Comparison of ENCODE assay signal across 11 mouse cellular contexts in the genomic region with DNA sequence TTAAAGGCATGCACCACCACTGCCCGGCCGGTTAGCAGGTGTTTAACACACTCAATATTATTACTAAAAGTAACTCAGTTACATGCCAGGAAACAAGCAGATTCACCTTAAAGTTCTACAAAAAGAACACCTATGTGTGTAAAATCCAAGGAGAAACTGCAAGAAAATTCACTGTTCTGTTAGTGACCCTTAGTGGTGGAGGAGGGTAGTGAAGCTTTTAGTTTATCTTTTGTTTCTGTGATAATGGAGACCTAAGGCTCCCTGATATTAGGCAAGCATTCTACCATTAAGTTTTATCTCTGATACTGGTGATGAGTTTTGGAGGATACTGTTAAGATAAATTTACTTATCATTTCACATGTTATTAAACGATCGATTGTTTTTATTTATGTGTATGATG. TPM values are rescaled to one million over a fixed set of nuclear protein-coding genes. Genes with fewer than 3 reads are reported as not detected.
DNase-seq lines count a peak whose midpoint lies in the region; ATAC-seq and TF ChIP-seq lines count a peak whose summit lies in the region.
"Had no signal": no experiment of that assay in that cellular context is flagged by ENCODE, and none has a peak within 500 bp of the region (broad histone marks: within the 10 kb centered on the region; RNA-seq: fewer than 3 reads in every experiment).

No protein-coding gene starts in this region.

- H3K9ac ChIP-seq in forebrain, postnatal 0 days, result no peak overlapping the region
- H3K9ac ChIP-seq in forebrain, embryonic 16.5 days (replicated peaks; ENCODE audit: low read depth, low read length), result no peak overlapping the region
- H3K9ac ChIP-seq in MEL (ENCODE audit: control insufficient read depth, low read depth, low read length, poor library complexity, severe bottlenecking), result no peak overlapping the region
- H3K9ac ChIP-seq: forebrain, embryonic 13.5 days had no signal

- no peak for ATAC-seq in forebrain, postnatal 0 days
- no peak for ATAC-seq in forebrain, embryonic 16.5 days
- peak; percentile 81 for ATAC-seq in megakaryocyte progenitor cell, adult 5-6 weeks (replicated peaks; ENCODE audit: poor library complexity)
- ATAC-seq: forebrain, embryonic 13.5 days had no signal

- peak; percentile 47 for TF ChIP-seq RAD21 in MEL (IDR thresholded peaks at IDR 0.05; ENCODE audit: low read depth, low read length)

- H3K4me1 ChIP-seq in forebrain, postnatal 0 days (ENCODE audit: insufficient read depth), result no peaks in the 10 kb centered on the region
- H3K4me1 ChIP-seq in forebrain, embryonic 16.5 days (replicated peaks; ENCODE audit: control insufficient read depth, insufficient read depth, low read length), result no peaks in the 10 kb centered on the region
- peaks cover 0 to 3% of the 10 kb centered on the region in 2 experiments; a peak in 1 of 4 replicates for H3K4me1 ChIP-seq in MEL (ENCODE audit: control insufficient read depth in 1 of 2, insufficient read depth in 2 of 2, low read length in 2 of 2)
- H3K4me1 ChIP-seq: forebrain, embryonic 13.5 days; hindbrain, embryonic 10.5 days; megakaryocyte, embryonic 14.5 days had no signal

- no peak overlapping the region for H3K4me2 ChIP-seq in forebrain, postnatal 0 days (ENCODE audit: low read depth)
- no peak overlapping the region for H3K4me2 ChIP-seq in forebrain, embryonic 16.5 days (ENCODE audit: low read length)
- H3K4me2 ChIP-seq: forebrain, embryonic 13.5 days had no signal

- H3K36me3 ChIP-seq in forebrain, postnatal 0 days (ENCODE audit: insufficient read depth), result peaks cover 29% of the 10 kb centered on the region
- peaks cover 19% of the 10 kb centered on the region for H3K36me3 ChIP-seq in forebrain, embryonic 16.5 days (ENCODE audit: control insufficient read depth, insufficient read depth)
- H3K36me3 ChIP-seq in MEL (ENCODE audit: control insufficient read depth in 1 of 2, insufficient read depth in 2 of 2, low read length in 2 of 2), result peaks cover 3 to 49% of the 10 kb centered on the region in 2 experiments; a peak in 2 of 4 replicates

- peak; percentile 62 for DNase-seq in forebrain, postnatal 0 days
- no peak for DNase-seq in left cerebral cortex, adult 2 months (ENCODE audit: extremely low spot score in 1 of 2, low spot score in 2 of 2)
- no peak for DNase-seq in left cerebral cortex, postnatal 4 days
- DNase-seq in MEL (ENCODE audit: low read depth, low spot score), result peak; percentile 44
- no peak for DNase-seq in testis, postnatal 14 days (ENCODE audit: low spot score)
- no peak for DNase-seq in spleen, postnatal 10 days (ENCODE audit: low spot score in 2 of 2)

- TF ChIP-seq EP300 in MEL (IDR thresholded peaks at IDR 0.05; ENCODE audit: low read depth in 1 of 2, low read length in 2 of 2), result no peak

- intact Hi-C loops in left cerebral cortex, adult 2 months (cut with DNase I), result no loop called here
- intact Hi-C loops in left cerebral cortex, postnatal 4 days (cut with DNase I), result no loop called here

- WGBS in forebrain, postnatal 0 days, result 93% methylated on average over 4 of the region's 4 CpGs
- 91% methylated on average over 4 of the region's 4 CpGs for WGBS in forebrain, embryonic 16.5 days

- no peak overlapping the region for H3K4me3 ChIP-seq in forebrain, postnatal 0 days (ENCODE audit: low read depth, low read length)
- no peak overlapping the region for H3K4me3 ChIP-seq in forebrain, embryonic 16.5 days (replicated peaks; ENCODE audit: low read length)
- H3K4me3 ChIP-seq in left cerebral cortex, adult 2 months, result no peak overlapping the region
- no peak overlapping the region for H3K4me3 ChIP-seq in MEL (ENCODE audit: control insufficient read depth in 1 of 2, insufficient read depth in 1 of 2, low read depth in 2 of 2, low read length in 2 of 2)
- H3K4me3 ChIP-seq: forebrain, embryonic 13.5 days; hindbrain, embryonic 10.5 days; megakaryocyte, embryonic 14.5 days had no signal

- H3K27me3 ChIP-seq in forebrain, postnatal 0 days (ENCODE audit: insufficient read depth, low read length), result no peaks in the 10 kb centered on the region
- no peaks in the 10 kb centered on the region for H3K27me3 ChIP-seq in forebrain, embryonic 16.5 days (replicated peaks; ENCODE audit: control insufficient read depth, insufficient read depth, low read length)
- no peaks in the 10 kb centered on the region for H3K27me3 ChIP-seq in MEL (ENCODE audit: control insufficient read depth in 1 of 2, insufficient read depth in 2 of 2, low read length in 2 of 2)
- H3K27me3 ChIP-seq: forebrain, embryonic 13.5 days; megakaryocyte, embryonic 14.5 days had no signal

- no peaks in the 10 kb centered on the region for H3K79me2 ChIP-seq in MEL (ENCODE audit: control insufficient read depth, insufficient read depth, low read length, poor library complexity)

- no peaks in the 10 kb centered on the region for H3K9me3 ChIP-seq in forebrain, postnatal 0 days (ENCODE audit: low read length)
- no peaks in the 10 kb centered on the region for H3K9me3 ChIP-seq in forebrain, embryonic 16.5 days (ENCODE audit: control insufficient read depth, low read length)
- H3K9me3 ChIP-seq in MEL (replicated peaks; ENCODE audit: insufficient read depth, low read length), result no peaks in the 10 kb centered on the region
- H3K9me3 ChIP-seq: forebrain, embryonic 13.5 days; hindbrain, embryonic 10.5 days; megakaryocyte, embryonic 14.5 days had no signal

- TF ChIP-seq POLR2A in MEL (IDR thresholded peaks at IDR 0.05; ENCODE audit: control insufficient read depth in 1 of 2, insufficient read depth in 1 of 2, low read depth in 1 of 2, low read length in 2 of 2, poor library complexity in 1 of 2), result no peak

- H3K27ac ChIP-seq in forebrain, postnatal 0 days (ENCODE audit: low read depth, low read length), result no peak overlapping the region
- no peak overlapping the region for H3K27ac ChIP-seq in forebrain, embryonic 16.5 days (ENCODE audit: low read length)
- no peak overlapping the region for H3K27ac ChIP-seq in left cerebral cortex, adult 2 months
- H3K27ac ChIP-seq in MEL (ENCODE audit: control insufficient read depth, low read depth, low read length), result no peak overlapping the region
- H3K27ac ChIP-seq: forebrain, embryonic 13.5 days; hindbrain, embryonic 10.5 days had no signal

- TF ChIP-seq CTCF in forebrain, postnatal 0 days (IDR thresholded peaks at IDR 0.05; ENCODE audit: low read depth), result peak; percentile 68
- TF ChIP-seq CTCF in left cerebral cortex, adult 2 months (IDR thresholded peaks at IDR 0.05), result peak; percentile 74
- TF ChIP-seq CTCF in MEL (IDR thresholded peaks at IDR 0.05 in 2 of 3, conservative IDR thresholded peaks at IDR 0.05 in 1 of 3; ENCODE audit: control insufficient read depth in 1 of 3, insufficient read depth in 1 of 3, low read depth in 2 of 3, low read length in 3 of 3, poor library complexity in 1 of 3, severe bottlenecking in 1 of 3), result peak in 2 of 3 experiments; percentile 21 to 51; a peak in 2 of 6 replicates

TF ChIP-seq in MEL, 35 proteins besides CTCF, POLR2A, EP300 and RAD21:
- TF ChIP-seq SMC3 (IDR thresholded peaks at IDR 0.05; ENCODE audit: low read depth, low read length), result peak; percentile 22; the same call in 1 of the 2 replicates
- TF ChIP-seq ZC3H11A (IDR thresholded peaks at IDR 0.05; ENCODE audit: low read depth, low read length), result no peak

RNA-seq across cellular contexts. Expression of a gene that starts 37.5 kb away (rescaled TPM):
- 38.5 and 42.1 TPM in 2 replicates for total RNA-seq in forebrain, postnatal 0 days (2014; rRNA removed)
- 32.9 and 45.8 TPM in 2 replicates for polyA plus RNA-seq in forebrain, postnatal 0 days (2015; fragmentation: Nextera tagmentation; extraction: Ambion mirVana)
- 71.0 and 76.3 TPM in 2 replicates for polyA plus RNA-seq in forebrain, embryonic 16.5 days (2015; fragmentation: Nextera tagmentation; extraction: Ambion mirVana)
- total RNA-seq in left cerebral cortex, adult 2 months (2021), result 10 to 100 TPM; 78.4 to 92.0 TPM
- total RNA-seq in left cerebral cortex, postnatal 4 days (2021), result 10 to 100 TPM; 65.5 to 81.3 TPM
- 66.4 and 70.1 TPM in 2 replicates for total RNA-seq in MEL (2012; rRNA removed)
- polyA plus RNA-seq in MEL (2012; ENCODE audit: insufficient read depth in 1 of 2, insufficient read length in 2 of 2, low read depth in 1 of 2, low replicate concordance in 2 of 2, missing spikeins in 1 of 2), result 100 to 1,000 TPM; 233 to 371 TPM
- 104 and 106 TPM in 2 replicates for total RNA-seq in megakaryocyte progenitor cell, adult 5-6 weeks (2015)
- 51.3 and 61.7 TPM in 2 replicates for total RNA-seq in megakaryocyte progenitor cell, adult 5-6 weeks (2017)

RNA-seq across cellular contexts. Expression of a gene that starts 42.3 kb away (rescaled TPM):
- total RNA-seq in forebrain, postnatal 0 days (2014; rRNA removed), result 48.5 and 55.7 TPM in 2 replicates
- 18.4 and 21.3 TPM in 2 replicates for polyA plus RNA-seq in forebrain, postnatal 0 days (2015; fragmentation: Nextera tagmentation; extraction: Ambion mirVana)
- polyA plus RNA-seq in forebrain, embryonic 16.5 days (2015; fragmentation: Nextera tagmentation; extraction: Ambion mirVana), result 28.2 and 31.5 TPM in 2 replicates
- 10 to 100 TPM; 40.7 to 42.8 TPM for total RNA-seq in left cerebral cortex, adult 2 months (2021)
- total RNA-seq in left cerebral cortex, postnatal 4 days (2021), result 10 to 100 TPM; 50.3 to 64.9 TPM
- 7.8 and 9.5 TPM in 2 replicates for total RNA-seq in MEL (2012; rRNA removed)
- polyA plus RNA-seq in MEL (2012; ENCODE audit: insufficient read depth in 1 of 2, insufficient read length in 2 of 2, low read depth in 1 of 2, low replicate concordance in 2 of 2, missing spikeins in 1 of 2), result 10 to 100 TPM in 1 of 2 experiments, not detected in 1; 18.0 TPM
- 16.4 and 18.7 TPM in 2 replicates for total RNA-seq in megakaryocyte progenitor cell, adult 5-6 weeks (2015)
- total RNA-seq in megakaryocyte progenitor cell, adult 5-6 weeks (2017), result 12.0 and 12.2 TPM in 2 replicates

Comparison
In these comparisons a context has a peak if more than half of its experiments do, and no peak if none do; other contexts are left out.
1. DNase-seq: peak in forebrain, postnatal 0 days (single experiment) and MEL (single experiment); none in left cerebral cortex, adult 2 months (0 of 2), left cerebral cortex, postnatal 4 days (single experiment), testis, postnatal 14 days (single experiment) and spleen, postnatal 10 days (0 of 2).
2. Peak in every context shown above with its lines, with median percentiles within 50 percentile points of each other: CTCF ChIP-seq.